Mouse (Mus musculus) ES-E14 (cell line): Measurements from ENCODE around the gene Rapgef6.

ENCODE experiments used
- CHD2 ChIP-seq: IDR thresholded peaks from 2 replicates; pipeline ENCODE4 v1.6.1; 2014; ENCODE audit warnings: mild to moderate bottlenecking, low read depth, low read length, inconsistent platforms
- HCFC1 ChIP-seq: IDR thresholded peaks from 2 replicates; pipeline ENCODE4 v1.6.1; 2012; ENCODE audit warnings: low read length, inconsistent platforms, borderline replicate concordance; ENCODE audit not compliant: insufficient read depth
- MAFK ChIP-seq: IDR thresholded peaks from 2 replicates; pipeline ENCODE4 v1.6.1; 2014; ENCODE audit warnings: mild to moderate bottlenecking, low read depth, low read length, inconsistent platforms; ENCODE audit not compliant: insufficient read depth
- ZC3H11A ChIP-seq: IDR thresholded peaks from 2 replicates; pipeline ENCODE4 v1.6.1; 2012; ENCODE audit warnings: low read depth, mild to moderate bottlenecking, inconsistent platforms, low read length, borderline replicate concordance
- ZNF384 ChIP-seq: IDR thresholded peaks from 2 replicates; pipeline ENCODE4 v1.6.1; 2012; ENCODE audit warnings: low read depth, low read length, inconsistent platforms

DNA sequence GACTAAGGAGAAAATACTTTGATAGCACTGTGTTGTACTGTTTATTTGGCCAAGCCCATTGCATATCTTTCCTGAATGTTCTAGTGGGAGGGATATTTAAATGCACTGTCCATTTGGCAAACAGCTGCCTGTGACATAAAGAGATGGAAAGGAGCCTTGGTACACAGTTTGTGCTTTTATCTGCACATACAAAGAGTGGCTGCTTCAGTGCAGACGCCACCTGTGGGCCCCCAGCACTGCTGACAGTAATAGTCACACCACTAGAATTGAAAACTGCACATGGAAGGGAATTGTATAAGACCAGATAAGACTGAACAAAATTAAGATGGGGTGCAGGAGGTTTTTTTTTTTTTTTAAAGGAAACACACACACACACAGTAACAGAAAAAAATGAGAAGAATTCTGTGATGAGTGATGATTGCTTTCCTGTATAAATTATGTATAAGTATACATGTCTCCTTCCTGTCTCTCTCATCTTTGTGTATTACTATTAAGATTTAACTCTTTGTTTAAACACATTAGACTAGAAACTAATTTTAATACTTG is 75.3 kb downstream of the Rapgef6 start:
- TF ChIP-seq CHD2 (no peak), ZNF384 (no peak), MAFK (no peak), ZC3H11A (no peak), HCFC1 (no peak)
